Mouse (Mus musculus) liver, postnatal 0 days (tissue): ENCODE measurements around the gene Rpl36a.

ENCODE experiments used
- CTCF ChIP-seq: sonication (generic); IDR thresholded peaks from 2 replicates; pipeline ENCODE4 v1.5.1; 2016; ENCODE audit warnings: antibody characterized with exemption, low read depth
- EP300 ChIP-seq: IDR thresholded peaks from 2 replicates; pipeline ENCODE4 v1.6.1; 2016; ENCODE audit warnings: antibody characterized with exemption, low read depth, mild to moderate bottlenecking

DNA sequence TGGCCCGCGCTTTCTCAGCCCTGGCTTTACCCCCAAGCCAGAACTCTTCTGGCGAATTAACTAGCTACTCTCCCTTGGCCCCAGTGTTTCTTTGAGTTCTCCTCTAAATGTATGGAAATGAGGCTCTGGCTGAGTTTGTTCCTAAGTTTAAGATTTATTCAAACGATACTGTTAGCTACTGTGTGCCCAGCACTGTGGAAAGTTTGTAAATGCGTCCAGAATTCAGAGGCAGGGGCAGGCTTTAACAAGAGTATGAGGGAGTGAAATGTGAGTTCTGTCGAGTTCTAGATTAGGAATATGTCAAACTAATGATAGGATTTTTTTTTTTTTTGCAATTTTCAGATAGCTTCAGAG lies 43.5 kb upstream of the Rpl36a start:
- TF ChIP-seq CTCF: no peak
- TF ChIP-seq EP300: no peak
